Mouse (Mus musculus) B cell, adult 62 days (primary cell): ENCODE measurements around the gene Btnl1. TPM values are rescaled to one million over a fixed set of nuclear protein-coding genes. Genes with fewer than 3 reads are reported as not detected.

ENCODE experiments used
- total RNA-seq: library from RNA; stranded (reverse); gene quantifications from 4 replicates; pipeline ENCODE4 v1.2.4, GENCODE M21; 2023

Btnl1 gene
- 2.4 to 4.0 TPM (median 3.3 TPM) in 4 replicates for total RNA-seq

DNA sequence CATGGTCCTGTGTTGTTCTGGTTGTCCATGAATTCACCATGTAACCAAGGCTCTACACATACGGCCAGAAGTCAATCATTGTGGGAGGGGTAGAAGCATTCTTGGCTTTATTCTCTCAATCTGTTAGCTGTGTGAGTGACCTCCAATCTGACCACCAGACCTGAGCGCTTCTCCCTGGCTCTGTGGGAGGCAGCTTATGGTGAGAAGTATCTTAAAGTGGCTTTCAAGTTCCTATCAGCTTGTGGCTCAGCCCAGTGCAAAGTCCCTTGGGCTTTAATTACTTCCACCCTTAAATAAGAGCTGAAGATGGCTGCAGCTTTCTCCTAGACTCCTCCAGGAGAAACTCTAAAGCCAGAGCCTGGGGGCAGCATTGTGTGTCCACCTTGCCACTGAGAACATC, at the start of gene Btnl1:
Btnl1 (plus strand) TSS at position 286 of the 400 bp plus-strand sequence.

GRCm38 (mm10) chr17:34354539-34354938, 22.4 kb upstream of the Btnl1 start, which contains the start of gene Btnl2:
Gene Btnl2, plus strand, starts transcription at chr17:34354822.

DNA sequence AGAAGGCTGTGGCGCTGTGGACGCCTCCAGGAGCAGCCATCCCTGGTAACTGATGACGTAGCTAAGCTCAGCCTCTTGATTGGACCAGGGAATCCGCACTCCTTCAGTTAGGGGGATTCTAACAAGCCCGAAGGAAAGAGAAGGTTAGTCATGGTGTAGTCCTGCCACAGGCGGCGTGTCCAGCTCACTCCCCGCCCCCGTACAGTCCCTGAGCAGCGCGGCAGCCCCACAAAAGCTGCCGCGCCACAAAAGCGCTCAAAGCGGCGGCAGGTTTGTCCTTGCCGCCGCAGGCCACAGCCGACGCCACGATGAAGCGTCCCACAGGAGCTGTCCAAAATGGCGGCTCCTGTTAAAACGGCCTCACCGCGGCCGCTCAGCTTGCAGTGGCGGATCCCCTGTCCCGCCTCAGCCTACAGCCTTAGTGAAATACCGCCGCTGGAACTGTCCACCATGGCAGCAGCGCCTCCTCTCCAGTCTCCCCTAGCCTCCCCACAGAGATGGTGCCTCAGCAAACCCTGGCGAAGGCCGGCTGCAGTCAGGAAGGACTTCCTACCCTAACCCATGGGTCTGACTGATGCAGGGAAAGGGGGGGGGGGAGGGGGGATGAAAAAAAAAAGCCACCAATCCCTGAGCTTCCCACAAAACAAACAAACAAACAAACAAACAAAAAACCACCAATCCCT, 21.9 kb downstream of the Btnl1 start, which contains the start of gene BC051142:
BC051142 (plus strand) TSS at position 110 of the 683 bp plus-strand sequence.

Other genes with a start within 250 kb of the Btnl1 start
- 1,557 to 1,593 TPM (median 1,583 TPM) in 4 replicates for gene H2-DMb2, start 233.8 kb upstream of the Btnl1 start, total RNA-seq
- 718 to 852 TPM (median 762 TPM) in 4 replicates for gene H2-DMb1, start 224.1 kb upstream of the Btnl1 start, total RNA-seq
- 128 to 142 TPM (median 134 TPM) in 4 replicates for gene Tap1, start 189.6 kb upstream of the Btnl1 start, total RNA-seq
- 94.7 to 115 TPM (median 111 TPM) in 4 replicates for gene Psmb9, start 189.4 kb upstream of the Btnl1 start, total RNA-seq
- 201 to 222 TPM (median 208 TPM) in 4 replicates for gene Psmb8, start 179.4 kb upstream of the Btnl1 start, total RNA-seq
- gene Tap2, start 173.6 kb upstream of the Btnl1 start, total RNA-seq, result 108 to 140 TPM (median 126 TPM) in 4 replicates
- 973 to 1,048 TPM (median 1,003 TPM) in 4 replicates for gene H2-Ob, start 138.2 kb upstream of the Btnl1 start, total RNA-seq
- 5,714 to 6,004 TPM (median 5,823 TPM) in 4 replicates for gene H2-Ab1, start 119.4 kb upstream of the Btnl1 start, total RNA-seq
- gene H2-Aa, start 89.3 kb upstream of the Btnl1 start, total RNA-seq, result 5,071 to 5,156 TPM (median 5,095 TPM) in 4 replicates
- 3,754 to 3,983 TPM (median 3,819 TPM) in 4 replicates for gene H2-Eb1, start 71.3 kb upstream of the Btnl1 start, total RNA-seq
- gene H2-Eb2, start 51.5 kb upstream of the Btnl1 start, total RNA-seq, result 39.5 to 45.2 TPM (median 44.6 TPM) in 4 replicates
- 8.7 to 12.1 TPM (median 11.4 TPM) in 4 replicates for gene Btnl2, start 22.3 kb upstream of the Btnl1 start, total RNA-seq
- 15.9 to 24.9 TPM (median 20.4 TPM) in 4 replicates for gene BC051142, start 21.7 kb downstream of the Btnl1 start, total RNA-seq
- gene Btnl4, start 100.2 kb downstream of the Btnl1 start, total RNA-seq, result not detected in 4 replicates
- not detected in 4 replicates for gene Btnl6, start 140.2 kb downstream of the Btnl1 start, total RNA-seq
- 0.36 to 1.6 TPM (median 0.63 TPM) in 4 replicates for gene Notch4, start 187.1 kb downstream of the Btnl1 start, total RNA-seq
- gene Gpsm3, start 212.7 kb downstream of the Btnl1 start, total RNA-seq, result 117 to 138 TPM (median 127 TPM) in 4 replicates
- gene Pbx2, start 214.1 kb downstream of the Btnl1 start, total RNA-seq, result 47.4 to 53.9 TPM (median 53.5 TPM) in 4 replicates
- gene Ager, start 220.7 kb downstream of the Btnl1 start, total RNA-seq, result 3.6 to 4.4 TPM (median 4.3 TPM) in 4 replicates
- gene Rnf5, start 226.6 kb downstream of the Btnl1 start, total RNA-seq, result 25.6 to 33.1 TPM (median 27.8 TPM) in 4 replicates
- gene Agpat1, start 227.1 kb downstream of the Btnl1 start, total RNA-seq, result 59.3 to 69.6 TPM (median 64.7 TPM) in 4 replicates
- gene Egfl8, start 238.8 kb downstream of the Btnl1 start, total RNA-seq, result not detected in 4 replicates